Mouse (Mus musculus) urinary bladder, postnatal 0 days (tissue): ENCODE results near the gene Impg1. TPM values are rescaled to one million over a fixed set of nuclear protein-coding genes. Genes with fewer than 3 reads are reported as not detected.

Experiments used
- polyA plus RNA-seq: library from polyadenylated mRNA; unstranded; fragments of >200 nt; fragmentation: Nextera tagmentation; extraction: Ambion mirVana; gene quantifications from 2 replicates; pipeline ENCODE4 v1.2.1, GENCODE M21; 2015

The Impg1 gene
- polyA plus RNA-seq, result not detected in 2 replicates

GRCm38 (mm10) chr9:80465381-80465780 is at the start of gene Impg1:
TSS of gene Impg1 (minus strand) at chr9:80465481.

